Mouse (Mus musculus): ENCODE results near the gene Gnaq. TPM values are rescaled to one million over a fixed set of nuclear protein-coding genes. Genes with fewer than 3 reads are reported as not detected.

Gnaq gene
- polyA plus RNA-seq (2012; rRNA removed): 2.7 and 3.0 TPM in 2 replicates

DNA sequence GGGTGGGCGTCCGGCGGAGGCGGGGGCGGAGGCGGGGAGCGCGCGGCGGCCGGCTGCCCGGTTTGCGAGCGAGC, at the start of gene Gnaq:
TSS of gene Gnaq (plus strand) at position 41 of the 74 bp plus-strand sequence.

DNA sequence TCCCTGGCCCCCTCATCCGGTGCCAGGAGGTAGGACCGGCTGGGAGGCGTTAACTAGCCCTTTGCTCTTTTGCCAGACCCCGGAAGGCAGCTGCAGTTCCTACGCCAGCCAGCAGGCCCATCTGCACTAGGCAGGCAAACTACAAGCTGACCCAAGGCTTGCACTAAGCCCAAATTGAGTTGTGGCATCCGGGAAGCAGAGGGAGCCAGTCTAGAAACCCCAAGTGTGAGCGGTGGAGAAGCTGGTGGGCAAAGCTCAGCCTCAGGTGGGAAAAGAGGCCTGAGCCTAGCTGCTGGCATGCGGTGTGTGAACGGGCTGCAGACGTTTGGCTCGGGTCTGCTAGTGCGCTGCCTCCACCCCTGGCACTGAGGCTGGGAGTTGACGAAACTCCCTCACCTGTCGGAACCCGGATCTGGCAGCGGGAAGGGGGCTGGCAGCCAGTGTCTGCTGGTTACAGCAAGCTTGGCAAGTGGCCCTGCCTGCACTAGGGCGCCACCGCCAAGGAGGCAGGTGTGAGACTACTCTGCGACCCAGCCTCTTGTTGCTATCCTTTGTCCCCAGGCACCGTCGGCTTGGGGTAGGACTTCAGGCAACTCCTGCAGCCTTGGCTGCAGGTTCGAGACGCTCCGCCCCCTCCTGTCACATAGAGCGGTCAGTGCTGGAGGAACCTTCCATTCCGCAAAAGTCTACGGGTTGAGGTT, 303.1 kb downstream of the Gnaq start, which contains the start of gene Gna14:
TSS of gene Gna14 (plus strand) at position 232 of the 701 bp plus-strand sequence.

Other genes with a start within 250 kb of the Gnaq start
- 76.3 and 91.7 TPM in 2 replicates for gene Psat1, start 185.5 kb upstream of the Gnaq start, polyA plus RNA-seq (2012; rRNA removed)
- 5.0 and 5.4 TPM in 2 replicates for gene Cep78, start 147.8 kb upstream of the Gnaq start, polyA plus RNA-seq (2012; rRNA removed)

Data from liver, embryonic 14 days (tissue).